Mouse (Mus musculus) thymus, adult 18-20 months (tissue): ENCODE data around the gene Gpr25.

Experiments
- DNase-seq, 2 experiments: peaks; one replicate each; pipeline ENCODE4 v3.0.0; 2022; ENCODE audit warnings: mixed read lengths in 2 of 2

The Gpr25 gene

GRCm38 (mm10) chr1:136260635-136261238 is at the start of gene Gpr25:
Gene Gpr25, minus strand, starts transcription at chr1:136260873.
- no peak for DNase-seq

GRCm38 (mm10) chr1:136309193-136309592 is 48.5 kb upstream of the Gpr25 start:
- DNase-seq, result no peak

- DNase-seq, result no peak
Measured at GRCm38 (mm10) chr1:136306424-136306823, 45.8 kb upstream of the Gpr25 start.

GRCm38 (mm10) chr1:136293961-136294360 is 33.3 kb upstream of the Gpr25 start:
- no peak for DNase-seq

- DNase-seq, result no peak
Measured at GRCm38 (mm10) chr1:136289803-136290202, 29.1 kb upstream of the Gpr25 start.

- DNase-seq, result no peak
Measured at GRCm38 (mm10) chr1:136277366-136277765, 16.7 kb upstream of the Gpr25 start.

GRCm38 (mm10) chr1:136268224-136268623 is 7.6 kb upstream of the Gpr25 start:
- DNase-seq, result no peak

GRCm38 (mm10) chr1:136266127-136266526 is 5.5 kb upstream of the Gpr25 start:
- DNase-seq, result no peak

GRCm38 (mm10) chr1:136263355-136263754 is 2.7 kb upstream of the Gpr25 start:
- DNase-seq, result no peak

GRCm38 (mm10) chr1:136259893-136260634 is 609 bp downstream of the Gpr25 start:
- DNase-seq, result no peak

GRCm38 (mm10) chr1:136259543-136259892 is 1.2 kb downstream of the Gpr25 start:
- DNase-seq, result no peak

- DNase-seq, result peak; percentile 37 to 60
Measured at GRCm38 (mm10) chr1:136258495-136258894, 2.2 kb downstream of the Gpr25 start.

- DNase-seq, result peak in 1 of 2 experiments; percentile 33
Measured at GRCm38 (mm10) chr1:136255657-136256056, 5.0 kb downstream of the Gpr25 start.

GRCm38 (mm10) chr1:136255174-136255573 is 5.5 kb downstream of the Gpr25 start:
- DNase-seq, result no peak

GRCm38 (mm10) chr1:136254503-136255065 is 6.1 kb downstream of the Gpr25 start:
- DNase-seq, result no peak

GRCm38 (mm10) chr1:136253472-136253871 is 7.2 kb downstream of the Gpr25 start:
- DNase-seq, result peak in 1 of 2 experiments; percentile 56

GRCm38 (mm10) chr1:136249662-136250061 is 11.0 kb downstream of the Gpr25 start:
- no peak for DNase-seq

GRCm38 (mm10) chr1:136247393-136247792 is 13.3 kb downstream of the Gpr25 start:
- DNase-seq, result no peak

GRCm38 (mm10) chr1:136244469-136244868 is 16.2 kb downstream of the Gpr25 start:
- no peak for DNase-seq

GRCm38 (mm10) chr1:136241801-136242200 is 18.9 kb downstream of the Gpr25 start:
- no peak for DNase-seq

- no peak for DNase-seq
Measured at GRCm38 (mm10) chr1:136238495-136238894, 22.2 kb downstream of the Gpr25 start.

GRCm38 (mm10) chr1:136234595-136235092 is 26.0 kb downstream of the Gpr25 start:
- no peak for DNase-seq

- DNase-seq, result peak in 1 of 2 experiments; percentile 29
Measured at GRCm38 (mm10) chr1:136233892-136234594, 26.6 kb downstream of the Gpr25 start, which contains the start of gene Inava. Gene Inava, minus strand, starts transcription at chr1:136234264.
